Mouse (Mus musculus): Measurements from ENCODE around the gene Ubtf. TPM values are rescaled to one million over a fixed set of nuclear protein-coding genes. Genes with fewer than 3 reads are reported as not detected.

The Ubtf gene
- polyA plus RNA-seq, 1 experiment from 2014 or later, result 50.9 TPM

DNA sequence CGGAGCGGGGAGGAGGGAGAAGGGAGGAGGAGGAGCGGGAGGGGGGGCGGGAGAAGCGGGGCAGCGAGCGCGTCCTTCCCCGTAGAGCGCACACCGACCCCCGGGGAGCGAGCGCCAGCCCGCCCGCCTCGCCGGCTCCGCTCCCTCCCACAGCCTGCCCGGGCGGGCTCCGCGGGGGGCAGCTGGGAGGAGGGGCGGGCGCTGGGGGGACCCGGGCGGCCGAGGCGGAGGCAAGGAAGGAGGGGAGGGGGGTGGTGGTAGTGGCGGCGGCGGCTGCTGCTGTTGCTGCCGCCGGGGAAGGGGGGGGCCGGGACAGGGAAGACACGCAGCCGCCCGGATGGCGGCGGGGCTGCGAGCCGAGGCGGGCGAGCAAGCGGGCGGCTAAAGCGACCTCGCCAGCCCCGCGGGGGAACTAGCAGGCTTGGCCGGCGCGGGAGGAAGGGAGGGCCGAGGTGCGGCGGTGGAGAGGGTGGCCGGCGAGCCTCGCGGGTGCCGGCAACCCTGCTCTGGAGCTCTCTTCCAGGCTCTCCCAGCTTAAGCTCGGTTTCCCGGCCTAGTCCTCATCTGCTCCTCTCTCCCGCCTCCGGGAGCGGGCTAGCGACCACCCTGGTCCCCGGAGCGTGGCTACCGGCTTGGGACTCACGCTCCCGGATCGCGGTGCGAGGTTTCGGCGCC lies 1.5 kb downstream of the Ubtf start:
- H3K4me1 ChIP-seq (replicated peaks), result peaks cover 45% of the 10 kb centered on the region
- H3K4me3 ChIP-seq (replicated peaks), result peak overlapping the region; percentile 99
- under 1% methylated on average over 72 of the region's 77 CpGs for WGBS (ENCODE audit: insufficient replicate concordance)
- no peaks in the 10 kb centered on the region for H3K9me3 ChIP-seq (replicated peaks)
- H3K27ac ChIP-seq (replicated peaks), result peak overlapping the region; percentile 97
- ATAC-seq (ENCODE audit: insufficient read depth), result peak; percentile 53
- peak overlapping the region; percentile 99 for H3K4me2 ChIP-seq
- H3K27me3 ChIP-seq, result peaks cover 17% of the 10 kb centered on the region
- peak overlapping the region; percentile 100 for H3K9ac ChIP-seq
- H3K36me3 ChIP-seq (replicated peaks), result peaks cover 29% of the 10 kb centered on the region

DNA sequence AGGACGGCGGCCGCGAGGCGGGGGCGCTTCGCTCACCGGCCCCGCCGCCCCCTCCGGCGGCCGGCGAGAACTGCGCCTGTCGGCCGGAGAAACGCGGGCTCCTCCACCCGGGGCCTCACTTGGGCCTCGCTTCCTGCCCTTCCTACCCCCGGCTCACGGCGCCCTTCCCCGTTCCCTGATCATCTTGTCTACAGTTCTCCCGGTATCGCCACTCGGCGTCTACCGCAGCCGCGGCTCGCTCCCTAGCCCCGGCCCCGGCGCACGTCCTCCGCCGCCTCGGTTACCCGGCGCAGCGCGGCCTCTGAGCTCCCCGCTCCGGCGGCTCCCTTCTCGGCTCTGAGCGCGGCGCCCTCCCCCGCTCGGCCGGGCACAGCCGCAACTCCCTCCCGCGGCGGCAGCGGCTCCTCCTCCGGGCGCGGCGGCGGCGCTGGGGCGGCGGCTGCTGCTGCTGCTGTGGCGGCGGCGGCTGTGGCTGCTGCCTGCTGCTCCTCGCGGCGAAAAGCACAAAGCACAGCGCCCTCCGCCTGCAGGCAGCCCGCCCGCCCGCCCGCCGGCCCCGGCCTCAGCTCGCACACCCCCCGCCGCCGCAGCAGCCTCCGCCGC lies 2.1 kb downstream of the Ubtf start:
- peak; percentile 27 for ATAC-seq (ENCODE audit: insufficient read depth)
- WGBS (ENCODE audit: insufficient replicate concordance), result under 1% methylated on average over 80 of the region's 87 CpGs
- peak overlapping the region; percentile 100 for H3K9ac ChIP-seq

DNA sequence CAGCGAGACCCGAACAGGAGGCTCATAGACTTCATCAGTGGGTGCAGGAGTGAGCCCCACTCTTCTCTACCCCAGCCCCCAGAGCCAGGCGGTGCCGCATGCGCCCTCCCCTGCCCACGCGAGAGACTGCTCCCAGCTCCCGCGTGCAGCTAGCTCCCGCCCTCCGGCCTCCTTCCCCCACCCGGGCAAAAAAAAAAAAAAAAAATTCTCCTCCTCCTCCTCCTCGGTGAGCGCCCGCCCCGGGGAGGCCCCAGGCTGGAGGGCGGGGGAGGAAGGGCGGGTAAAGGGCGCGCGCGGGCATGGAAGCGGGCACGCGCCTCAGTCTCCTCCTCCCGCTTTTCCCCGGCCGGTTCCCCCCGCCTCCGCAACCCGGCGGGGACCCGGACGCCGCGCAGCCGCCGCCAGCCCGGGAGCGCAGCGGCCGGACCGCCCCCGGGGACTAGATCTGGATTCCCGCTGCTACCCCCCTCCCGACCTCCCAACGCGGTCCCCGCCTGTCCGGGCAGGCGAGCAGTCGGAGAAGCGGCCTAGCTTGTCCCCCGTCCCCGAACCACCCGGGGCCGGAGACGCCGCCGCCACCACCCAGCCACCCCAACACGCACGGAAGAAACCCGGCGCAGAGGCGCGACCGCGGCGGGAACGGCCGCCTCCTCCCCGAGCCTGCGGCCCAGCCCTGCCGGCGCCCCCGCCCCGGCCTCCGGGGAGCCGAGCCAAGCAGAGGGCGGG lies 2.8 kb downstream of the Ubtf start:
- under 1% methylated on average over 76 of the region's 80 CpGs for WGBS (ENCODE audit: insufficient replicate concordance)
- peak overlapping the region; percentile 97 for H3K27ac ChIP-seq (replicated peaks)
- peak; percentile 71 for ATAC-seq (ENCODE audit: insufficient read depth)
- peak overlapping the region; percentile 99 for H3K4me3 ChIP-seq (replicated peaks)
- no peaks in the 10 kb centered on the region for H3K9me3 ChIP-seq (replicated peaks)
- peaks cover 58% of the 10 kb centered on the region for H3K4me1 ChIP-seq (replicated peaks)
- H3K36me3 ChIP-seq (replicated peaks), result peaks cover 42% of the 10 kb centered on the region
- peak overlapping the region; percentile 100 for H3K9ac ChIP-seq
- H3K27me3 ChIP-seq, result peaks cover 8% of the 10 kb centered on the region
- H3K4me2 ChIP-seq, result peak overlapping the region; percentile 99

More for the DNA sequence above, 2.1 kb downstream of the Ubtf start:
- Histone ChIP-seq H3K27ac (replicated peaks) (peak overlapping the region; percentile 97), H3K27me3 (peaks cover 14% of the 10 kb centered on the region), H3K36me3 (replicated peaks) (peaks cover 35% of the 10 kb centered on the region), H3K9me3 (replicated peaks) (no peaks in the 10 kb centered on the region), H3K4me3 (replicated peaks) (peak overlapping the region; percentile 99), H3K4me1 (replicated peaks) (peaks cover 52% of the 10 kb centered on the region), H3K4me2 (peak overlapping the region; percentile 99)

DNA sequence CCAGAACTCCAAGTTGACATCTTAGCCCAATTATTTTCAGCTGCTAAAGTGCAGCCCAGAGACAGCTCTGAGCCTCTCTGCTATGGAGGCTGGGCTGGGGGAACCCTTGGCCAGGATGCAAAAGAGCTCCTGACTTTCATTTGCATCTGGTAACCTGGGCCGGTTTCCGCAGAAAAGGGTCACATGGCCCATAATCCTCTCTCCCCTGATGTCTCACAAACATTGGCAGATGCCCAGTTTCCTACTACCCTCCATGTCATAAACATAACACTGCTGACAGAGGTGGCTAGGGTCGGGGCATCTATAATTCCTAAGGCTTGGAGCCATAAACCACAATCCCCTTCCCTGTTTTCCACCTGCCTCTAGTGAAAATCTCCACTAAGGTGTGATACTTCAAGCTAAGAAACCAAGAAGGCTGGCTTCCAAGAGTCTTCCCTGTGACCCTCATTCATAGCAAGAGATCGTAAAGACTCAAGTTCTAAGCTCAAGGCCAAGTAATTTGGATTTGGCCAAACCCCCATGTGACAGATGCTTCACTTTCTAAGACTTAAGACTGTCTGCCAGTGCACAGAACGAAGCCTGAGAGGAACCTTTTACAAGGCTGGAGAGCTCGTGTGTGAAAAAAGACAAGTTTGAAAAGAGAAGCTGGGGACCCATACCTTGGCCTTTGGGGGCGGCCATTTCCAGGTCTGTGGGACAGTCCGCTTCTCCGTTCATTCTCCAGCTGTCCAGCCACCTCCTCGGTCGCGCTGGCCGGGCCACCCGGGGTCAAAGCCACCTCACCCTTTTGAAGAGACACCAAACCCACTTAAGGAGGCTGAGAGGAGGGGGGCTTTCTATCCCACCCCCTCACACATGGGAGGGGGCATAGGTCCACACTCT lies 3.6 kb downstream of the Ubtf start:
- ATAC-seq (ENCODE audit: insufficient read depth), result no peak
- H3K9ac ChIP-seq, result peak overlapping the region; percentile 100
- H3K4me2 ChIP-seq, result peak overlapping the region; percentile 99
- H3K36me3 ChIP-seq (replicated peaks), result peaks cover 50% of the 10 kb centered on the region
- H3K4me3 ChIP-seq (replicated peaks), result peak overlapping the region; percentile 99
- H3K27ac ChIP-seq (replicated peaks), result peak overlapping the region; percentile 82
- H3K9me3 ChIP-seq (replicated peaks), result no peaks in the 10 kb centered on the region
- peaks cover 63% of the 10 kb centered on the region for H3K4me1 ChIP-seq (replicated peaks)
- H3K27me3 ChIP-seq, result peaks cover 6% of the 10 kb centered on the region
- WGBS (ENCODE audit: insufficient replicate concordance), result 9% methylated on average over 14 of the region's 14 CpGs

DNA sequence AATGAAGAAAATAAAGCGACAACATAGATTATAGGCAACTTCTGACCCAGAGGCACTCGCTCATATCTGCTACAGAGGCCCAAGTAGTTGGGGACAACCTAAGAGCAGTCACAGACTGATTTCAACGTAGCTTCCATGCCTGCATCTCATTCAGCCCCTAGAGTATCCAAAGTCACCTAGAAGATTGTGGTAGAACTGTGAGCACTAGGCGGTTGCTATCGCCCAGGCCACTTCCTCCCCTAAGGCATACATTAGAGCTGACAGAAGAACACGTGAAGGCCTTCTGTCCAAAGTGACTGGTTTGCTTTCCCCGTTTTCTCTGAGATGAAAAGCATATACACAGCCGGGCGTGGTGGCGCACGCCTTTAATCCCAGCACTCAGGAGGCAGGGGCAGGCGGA lies 5.2 kb downstream of the Ubtf start:
- peaks cover 63% of the 10 kb centered on the region for H3K4me1 ChIP-seq (replicated peaks)
- no peaks in the 10 kb centered on the region for H3K27me3 ChIP-seq
- no peak overlapping the region for H3K9ac ChIP-seq
- ATAC-seq (ENCODE audit: insufficient read depth), result no peak
- peaks cover 66% of the 10 kb centered on the region for H3K36me3 ChIP-seq (replicated peaks)
- H3K4me2 ChIP-seq, result no peak overlapping the region
- H3K27ac ChIP-seq (replicated peaks), result no peak overlapping the region
- 73% methylated on average over 12 of the region's 12 CpGs for WGBS (ENCODE audit: insufficient replicate concordance)
- H3K9me3 ChIP-seq (replicated peaks), result no peaks in the 10 kb centered on the region
- no peak overlapping the region for H3K4me3 ChIP-seq (replicated peaks)

DNA sequence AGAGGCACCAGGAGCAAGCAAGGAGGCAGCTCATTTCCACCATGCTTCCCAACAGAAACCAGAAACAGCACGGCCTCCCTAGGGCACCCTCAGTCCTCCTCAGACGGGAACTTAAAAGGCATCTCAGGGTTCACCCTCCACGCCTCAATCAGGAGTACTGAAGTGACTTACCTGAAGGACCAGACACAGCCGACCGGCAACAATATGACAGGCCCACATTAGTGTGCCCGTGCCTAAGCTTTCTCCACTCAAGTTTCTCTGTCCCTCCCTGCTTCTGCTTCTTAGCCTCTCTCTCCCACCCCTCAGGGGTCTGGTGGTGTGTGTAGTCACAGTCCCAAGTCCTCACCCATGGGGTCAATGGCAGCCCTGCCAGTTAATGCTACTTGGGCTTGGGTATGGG lies 7.0 kb downstream of the Ubtf start:
- Histone ChIP-seq H3K36me3 (replicated peaks) (peaks cover 81% of the 10 kb centered on the region), H3K27ac (replicated peaks) (peak overlapping the region; percentile 49; the same call in 1 of the 2 replicates), H3K9ac (no peak overlapping the region), H3K9me3 (replicated peaks) (no peaks in the 10 kb centered on the region), H3K4me1 (replicated peaks) (peaks cover 78% of the 10 kb centered on the region), H3K27me3 (no peaks in the 10 kb centered on the region), H3K4me2 (no peak overlapping the region), H3K4me3 (replicated peaks) (no peak overlapping the region)
- ATAC-seq (ENCODE audit: insufficient read depth), result no peak
- 81% methylated on average over 6 of the region's 6 CpGs for WGBS (ENCODE audit: insufficient replicate concordance)

DNA sequence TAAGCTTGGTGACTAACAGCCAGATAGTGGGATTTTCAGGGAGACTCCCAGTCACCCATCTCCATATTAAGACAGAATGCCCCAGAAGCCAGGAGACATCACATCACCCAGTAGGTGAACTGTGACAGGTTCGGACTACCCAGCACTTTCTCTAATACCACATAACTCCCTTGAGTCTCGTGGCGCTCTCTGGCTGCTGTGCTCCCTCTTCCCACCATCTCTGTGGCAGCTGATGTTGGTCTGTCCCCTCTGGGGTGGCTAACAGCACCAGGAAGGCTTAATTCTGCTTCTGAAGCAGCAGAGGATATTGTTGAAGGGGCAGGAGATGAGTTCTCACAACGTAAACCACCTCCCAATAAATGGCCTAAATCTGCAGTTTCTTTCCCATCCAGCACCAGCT lies 7.6 kb downstream of the Ubtf start:
- H3K27me3 ChIP-seq, result no peaks in the 10 kb centered on the region
- H3K36me3 ChIP-seq (replicated peaks), result peaks cover 88% of the 10 kb centered on the region
- no peak for ATAC-seq (ENCODE audit: insufficient read depth)
- H3K27ac ChIP-seq (replicated peaks), result peak overlapping the region; percentile 49
- no peak overlapping the region for H3K4me3 ChIP-seq (replicated peaks)
- H3K4me2 ChIP-seq, result no peak overlapping the region
- H3K9me3 ChIP-seq (replicated peaks), result no peaks in the 10 kb centered on the region
- 84% methylated on average over 4 of the region's 4 CpGs for WGBS (ENCODE audit: insufficient replicate concordance)
- H3K4me1 ChIP-seq (replicated peaks), result peaks cover 78% of the 10 kb centered on the region
- H3K9ac ChIP-seq, result no peak overlapping the region

DNA sequence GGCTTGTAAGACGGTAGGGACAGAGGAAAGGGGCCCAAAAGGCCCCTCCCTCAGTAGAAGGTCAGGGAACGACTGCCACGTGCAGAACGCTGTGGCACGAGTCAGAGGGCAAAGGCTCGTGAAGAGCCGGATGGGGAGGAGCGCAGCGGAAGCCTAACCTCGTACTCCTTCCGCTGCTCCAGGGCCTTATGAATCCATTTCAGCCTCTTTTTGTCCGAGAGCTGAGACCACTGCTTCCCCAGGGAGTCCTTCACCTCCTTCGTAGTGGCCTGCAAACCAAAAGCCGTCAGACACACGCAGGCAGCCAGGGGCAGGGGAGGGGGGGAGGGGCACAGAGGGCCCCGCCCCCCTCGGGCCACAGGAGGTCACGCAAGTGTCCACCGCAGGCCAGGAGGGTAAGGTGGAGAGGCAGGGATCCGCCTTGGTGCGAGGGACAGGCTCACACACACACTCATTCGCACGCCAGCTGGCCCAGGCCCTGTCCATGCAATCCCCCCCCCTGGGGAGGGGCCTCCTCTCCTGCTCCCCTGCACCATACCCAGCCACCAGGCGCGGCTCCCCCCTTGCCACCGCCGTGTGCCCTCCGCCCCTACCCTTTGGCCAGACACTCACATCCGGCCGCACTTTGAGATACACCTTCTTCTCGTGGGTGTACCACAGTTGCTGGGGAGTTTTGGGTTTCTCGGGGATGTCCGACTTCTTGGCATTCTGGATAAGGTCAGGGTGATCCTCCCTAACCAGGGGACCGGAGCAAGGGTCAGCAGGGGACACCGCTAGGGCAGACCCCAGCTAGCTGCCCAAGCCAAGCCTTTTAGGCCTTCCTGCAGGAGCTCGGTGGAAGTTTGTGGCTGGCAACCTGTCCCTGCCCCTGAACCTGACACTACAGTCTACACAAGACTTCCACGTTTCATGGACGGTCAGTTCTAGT lies 8.5 kb downstream of the Ubtf start:
- Histone ChIP-seq H3K27ac (replicated peaks) (peak overlapping the region; percentile 49; the same call in 1 of the 2 replicates), H3K4me1 (replicated peaks) (peaks cover 73% of the 10 kb centered on the region), H3K9ac (0 out of 2 replicates have a peak overlapping the region, but pooled peaks have one; percentile 6), H3K4me2 (peak overlapping the region; percentile 78), H3K36me3 (replicated peaks) (peaks cover 97% of the 10 kb centered on the region), H3K9me3 (replicated peaks) (no peaks in the 10 kb centered on the region), H3K4me3 (replicated peaks) (peak overlapping the region; percentile 11; the same call in 1 of the 2 replicates), H3K27me3 (no peaks in the 10 kb centered on the region)
- ATAC-seq (ENCODE audit: insufficient read depth), result no peak
- WGBS (ENCODE audit: insufficient replicate concordance), result 59% methylated on average over 38 of the region's 38 CpGs

DNA sequence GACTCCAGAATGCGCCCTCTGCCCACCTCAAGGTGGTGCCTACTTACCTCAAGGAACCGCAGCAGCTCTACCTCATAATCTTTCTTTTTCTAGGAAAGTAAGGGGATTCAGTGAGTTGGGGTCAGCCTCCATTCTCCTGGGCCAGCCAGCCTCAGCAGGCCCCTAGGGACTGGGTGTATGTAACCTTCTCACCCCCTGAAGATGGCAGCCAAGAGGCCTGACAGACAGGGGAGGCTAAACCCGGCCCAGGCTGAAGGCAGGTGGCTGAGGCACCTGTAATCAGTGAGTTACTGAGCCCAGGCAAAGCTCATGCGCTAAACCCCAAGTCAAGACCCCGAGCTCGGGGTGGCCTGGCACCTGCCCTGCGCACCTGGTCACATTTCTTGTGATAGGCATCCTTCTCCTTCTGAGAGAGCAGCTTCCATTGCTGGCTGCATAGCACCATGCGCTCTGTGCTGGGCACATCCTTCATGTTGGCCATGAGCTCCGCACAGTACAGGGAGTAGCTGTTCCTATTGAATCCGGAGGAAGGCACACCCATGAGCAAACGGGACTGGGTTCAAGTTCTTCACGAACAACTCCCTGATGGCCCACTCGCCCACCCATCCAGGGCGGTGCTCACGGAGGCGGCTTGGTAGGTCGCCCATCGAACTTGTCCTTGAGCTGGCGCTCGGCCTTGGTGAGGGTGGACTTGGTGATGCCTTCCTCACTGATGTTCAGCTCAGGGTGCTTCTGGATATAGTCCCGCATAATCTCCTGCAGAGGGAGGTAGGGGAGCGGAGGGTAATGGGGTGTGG lies 9.5 kb downstream of the Ubtf start:
- Histone ChIP-seq H3K9ac (peak overlapping the region; percentile 45), H3K4me2 (peak overlapping the region; percentile 78), H3K9me3 (replicated peaks) (no peaks in the 10 kb centered on the region), H3K4me1 (replicated peaks) (peaks cover 66% of the 10 kb centered on the region), H3K36me3 (replicated peaks) (peaks cover 98% of the 10 kb centered on the region), H3K27me3 (no peaks in the 10 kb centered on the region), H3K27ac (replicated peaks) (peak overlapping the region; percentile 74), H3K4me3 (replicated peaks) (peak overlapping the region; percentile 55)
- no peak for ATAC-seq (ENCODE audit: insufficient read depth)
- 75% methylated on average over 22 of the region's 22 CpGs for WGBS (ENCODE audit: insufficient replicate concordance)
